Mouse (Mus musculus): ENCODE results near the gene Serpinb7.

DNA sequence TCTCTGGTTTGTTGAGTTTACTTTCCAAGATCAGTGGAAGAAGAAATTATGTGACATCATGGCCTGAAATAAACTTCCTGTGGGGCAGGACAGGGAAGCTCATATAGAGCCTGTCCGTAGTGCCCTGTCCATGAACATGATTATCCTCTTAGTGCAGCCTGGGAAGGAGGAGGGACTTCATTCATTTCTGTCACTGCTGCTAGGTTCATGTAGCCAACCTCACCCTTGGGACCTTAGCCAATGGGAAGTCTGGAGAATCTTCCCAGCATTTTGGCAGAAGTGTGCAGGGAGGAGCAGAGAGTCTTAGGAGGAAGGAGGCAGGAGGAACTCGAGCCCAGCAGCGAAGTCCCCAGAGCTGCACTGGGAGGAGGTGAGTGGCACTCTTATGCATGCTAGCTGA is at the start of gene Serpinb7:
- no peak for TF ChIP-seq EP300 (IDR thresholded peaks at IDR 0.05; ENCODE audit: low read depth)
- TF ChIP-seq CTCF (IDR thresholded peaks at IDR 0.05; ENCODE audit: low read depth), result no peak
